Mouse (Mus musculus) layer of hippocampus, adult 9-10 months (tissue): ENCODE measurements around the gene Tmem216.

Experiments used
- DNase-seq: peaks from one replicate; pipeline ENCODE4 v3.0.0; 2022; ENCODE audit warnings: low spot score

Tmem216 gene

GRCm38 (mm10) chr19:10486264-10486738 is 69.7 kb downstream of the Tmem216 start:
- peak; percentile 73 for DNase-seq
